20 mouse cellular contexts compared by ENCODE assay signal in genomic region chr1:166283451-166283850, GRCm38 (mm10). TPM values are rescaled to one million over a fixed set of nuclear protein-coding genes. Genes with fewer than 3 reads are reported as not detected.
DNase-seq lines count a peak whose midpoint lies in the region; ATAC-seq lines count a peak whose summit lies in the region.
"Had no signal": no experiment of that assay in that cellular context is flagged by ENCODE, and none has a peak within 500 bp of the region (broad histone marks: within the 10 kb centered on the region; RNA-seq: fewer than 3 reads in every experiment).

No protein-coding gene starts in this region.

- no peak overlapping the region for H3K9ac ChIP-seq in embryonic facial prominence, embryonic 11.5 days (replicated peaks; ENCODE audit: low read length)
- H3K9ac ChIP-seq in hindbrain, embryonic 11.5 days (ENCODE audit: low read depth, low read length): no peak overlapping the region
- H3K9ac ChIP-seq in midbrain, embryonic 13.5 days (replicated peaks): no peak overlapping the region
- H3K9ac ChIP-seq: heart, embryonic 12.5 days; lung, embryonic 14.5 days had no signal

- H3K27ac ChIP-seq in embryonic facial prominence, embryonic 11.5 days (replicated peaks; ENCODE audit: low read depth, low read length): peak overlapping the region; percentile 62; the same call in 1 of the 2 replicates
- H3K27ac ChIP-seq in hindbrain, embryonic 11.5 days (ENCODE audit: low read depth, low read length): peak overlapping the region; percentile 92
- H3K27ac ChIP-seq in midbrain, embryonic 13.5 days: peak overlapping the region; percentile 91
- H3K27ac ChIP-seq: embryonic facial prominence, embryonic 13.5 days had no signal

- DNase-seq in embryo, embryonic 10.5 days (ENCODE audit: low spot score): peak; percentile 22
- no peak for DNase-seq in embryo, embryonic 10 days (ENCODE audit: low spot score)
- DNase-seq in embryonic facial prominence, embryonic 11.5 days (ENCODE audit: low spot score): no peak
- no peak for DNase-seq in hindbrain, embryonic 11.5 days (ENCODE audit: low spot score)
- DNase-seq in thymus, adult 18-20 months: no peak
- DNase-seq in spleen, postnatal 36 days (ENCODE audit: low spot score in 2 of 2): no peak
- no peak for DNase-seq in thymus, postnatal 10 days (ENCODE audit: low spot score in 2 of 2)
- DNase-seq: adrenal gland, postnatal 25 days; gastrocnemius, postnatal 14 days; heart, postnatal 36 days; kidney, postnatal 14 days; lung, embryonic 14.5 days; right cerebral cortex, postnatal 4 days; thymus, adult 2 months had no signal

- H3K27me3 ChIP-seq in embryonic facial prominence, embryonic 11.5 days (ENCODE audit: control insufficient read depth, insufficient read depth, low read length): no peaks in the 10 kb centered on the region
- H3K27me3 ChIP-seq in hindbrain, embryonic 11.5 days (ENCODE audit: control insufficient read depth, insufficient read depth, low read length): no peaks in the 10 kb centered on the region
- no peaks in the 10 kb centered on the region for H3K27me3 ChIP-seq in midbrain, embryonic 13.5 days
- H3K27me3 ChIP-seq: embryonic facial prominence, embryonic 13.5 days; heart, embryonic 12.5 days had no signal

- no peaks in the 10 kb centered on the region for H3K9me3 ChIP-seq in embryonic facial prominence, embryonic 11.5 days (replicated peaks; ENCODE audit: control insufficient read depth, low read length)
- no peaks in the 10 kb centered on the region for H3K9me3 ChIP-seq in hindbrain, embryonic 11.5 days (ENCODE audit: control insufficient read depth, low read length)
- no peaks in the 10 kb centered on the region for H3K9me3 ChIP-seq in midbrain, embryonic 13.5 days
- H3K9me3 ChIP-seq: embryonic facial prominence, embryonic 13.5 days; heart, embryonic 12.5 days had no signal

- no peak overlapping the region for H3K4me2 ChIP-seq in embryonic facial prominence, embryonic 11.5 days (ENCODE audit: low read depth, low read length)
- H3K4me2 ChIP-seq in hindbrain, embryonic 11.5 days (replicated peaks; ENCODE audit: low read depth, low read length): no peak overlapping the region
- H3K4me2 ChIP-seq in midbrain, embryonic 13.5 days (replicated peaks): peak overlapping the region; percentile 46

- H3K4me3 ChIP-seq in embryonic facial prominence, embryonic 11.5 days (ENCODE audit: low read depth, low read length): no peak overlapping the region
- H3K4me3 ChIP-seq in hindbrain, embryonic 11.5 days (ENCODE audit: low read depth, low read length): no peak overlapping the region
- H3K4me3 ChIP-seq in midbrain, embryonic 13.5 days (replicated peaks): no peak overlapping the region
- H3K4me3 ChIP-seq: myocyte had no signal

- H3K36me3 ChIP-seq in embryonic facial prominence, embryonic 11.5 days (replicated peaks; ENCODE audit: control insufficient read depth, insufficient read depth, low read depth, low read length): no peaks in the 10 kb centered on the region
- H3K36me3 ChIP-seq in hindbrain, embryonic 11.5 days (ENCODE audit: control insufficient read depth, insufficient read depth, low read length): no peaks in the 10 kb centered on the region
- no peaks in the 10 kb centered on the region for H3K36me3 ChIP-seq in midbrain, embryonic 13.5 days
- H3K36me3 ChIP-seq: embryonic facial prominence, embryonic 13.5 days; heart, embryonic 12.5 days had no signal

- 81% methylated on average over 6 of the region's 6 CpGs for WGBS in embryonic facial prominence, embryonic 11.5 days
- WGBS in hindbrain, embryonic 11.5 days: 61% methylated on average over 6 of the region's 6 CpGs
- WGBS in midbrain, embryonic 13.5 days: 25% methylated on average over 6 of the region's 6 CpGs

- ATAC-seq in embryonic facial prominence, embryonic 11.5 days (replicated peaks; ENCODE audit: insufficient number of reproducible peaks, low FRiP score, low TSS enrichment, low read depth): no peak
- ATAC-seq in hindbrain, embryonic 11.5 days (ENCODE audit: low FRiP score): no peak
- ATAC-seq in midbrain, embryonic 13.5 days: no peak
- ATAC-seq: intestine, postnatal 0 days had no signal

- H3K4me1 ChIP-seq in embryonic facial prominence, embryonic 11.5 days (ENCODE audit: control insufficient read depth, insufficient read depth, low read length): no peaks in the 10 kb centered on the region; the same call in 1 of the 2 replicates
- peaks cover 23% of the 10 kb centered on the region for H3K4me1 ChIP-seq in hindbrain, embryonic 11.5 days (replicated peaks; ENCODE audit: control insufficient read depth, insufficient read depth, low read length)
- H3K4me1 ChIP-seq in midbrain, embryonic 13.5 days (replicated peaks): peaks cover 89% of the 10 kb centered on the region

RNA-seq across cellular contexts. Expression of gene Ildr2, which starts 29.5 kb away (rescaled TPM):
- 1.5 and 1.6 TPM in 2 replicates for polyA plus RNA-seq in embryonic facial prominence, embryonic 11.5 days (2014; fragmentation: Nextera tagmentation; extraction: Ambion mirVana)
- 7.2 and 7.4 TPM in 2 replicates for polyA plus RNA-seq in hindbrain, embryonic 11.5 days (2014; fragmentation: Nextera tagmentation; extraction: Ambion mirVana)
- polyA plus RNA-seq in midbrain, embryonic 13.5 days (2015; fragmentation: Nextera tagmentation; extraction: Ambion mirVana): 5.3 and 6.5 TPM in 2 replicates

RNA-seq across cellular contexts. Expression of gene Mael, which starts 44.9 kb away (rescaled TPM):
- polyA plus RNA-seq in embryonic facial prominence, embryonic 11.5 days (2014; fragmentation: Nextera tagmentation; extraction: Ambion mirVana): not detected in 2 replicates
- polyA plus RNA-seq in hindbrain, embryonic 11.5 days (2014; fragmentation: Nextera tagmentation; extraction: Ambion mirVana): 0.14 TPM in 1 of 2 replicates, not detected in the other
- not detected in 2 replicates for polyA plus RNA-seq in midbrain, embryonic 13.5 days (2015; fragmentation: Nextera tagmentation; extraction: Ambion mirVana)
- polyA plus RNA-seq: embryonic facial prominence, embryonic 13.5 days; heart, embryonic 12.5 days; intestine, postnatal 0 days; liver, embryonic 11.5 days; lung, embryonic 14.5 days; myocyte had no signal
